Mouse (Mus musculus) lung, embryonic 16.5 days (tissue): Measurements from ENCODE around the gene 1600015I10Rik. TPM values are rescaled to one million over a fixed set of nuclear protein-coding genes. Genes with fewer than 3 reads are reported as not detected.
"Not testable (repeated sequence)": the region's sequence is repeated elsewhere in the genome, so short reads cannot be mapped to it uniquely, and the experiment has no call there.

Experiments used
- ATAC-seq: fragments of 200-750 bp; cut with Nextera tagmentation; 2 replicates; pipeline ENCODE4 v1.8.0; 2017; ENCODE audit warnings: low read depth, mild to moderate bottlenecking, moderate library complexity
- H3K27ac ChIP-seq: fragments of 300-500 bp; sonication (generic); 2 replicates; pipeline ENCODE4 v1.5.1; 2014; ENCODE audit warnings: mild to moderate bottlenecking, control low read depth, low read length
- H3K27me3 ChIP-seq: fragments of 300-500 bp; sonication (generic); 2 replicates; pipeline ENCODE4 v1.6.1; 2014; ENCODE audit warnings: low read depth, low read length, mixed read lengths; ENCODE audit not compliant: control insufficient read depth, insufficient read depth
- H3K36me3 ChIP-seq: fragments of 300-500 bp; sonication (generic); 2 replicates; pipeline ENCODE4 v1.6.1; 2014; ENCODE audit warnings: low read length; ENCODE audit not compliant: control insufficient read depth, insufficient read depth
- H3K4me1 ChIP-seq: fragments of 300-500 bp; sonication (generic); replicated peaks from 2 replicates; pipeline ENCODE4 v1.6.1; 2014; ENCODE audit warnings: low read length, mixed read lengths; ENCODE audit not compliant: control insufficient read depth, insufficient read depth
- H3K4me2 ChIP-seq: fragments of 300-500 bp; sonication (generic); 2 replicates; pipeline ENCODE4 v1.6.1; 2014; ENCODE audit warnings: low read depth, low read length, control low read depth
- H3K4me3 ChIP-seq: fragments of 300-500 bp; sonication (generic); 2 replicates; pipeline ENCODE4 v1.5.1; 2014; ENCODE audit warnings: mild to moderate bottlenecking, low read length, control low read depth
- H3K9ac ChIP-seq: fragments of 300-500 bp; sonication (generic); 2 replicates; pipeline ENCODE4 v1.6.1; 2014; ENCODE audit warnings: low read length, control low read depth
- H3K9me3 ChIP-seq: fragments of 300-500 bp; sonication (generic); 2 replicates; pipeline ENCODE4 v1.6.1; 2016; ENCODE audit warnings: low read length; ENCODE audit not compliant: control insufficient read depth
- WGBS: fragments of 180-500 bp; shearing (Covaris S2); extraction: QIAGEN DNeasy Blood & Tissue Kit; methylation state at CpG from one replicate; pipeline ENCODE4 v1.1.7; 2014; 5-methylcytosine and 5-hydroxymethylcytosine counted together
- polyA plus RNA-seq: library from polyadenylated mRNA; unstranded; fragments of >200 nt; fragmentation: Nextera tagmentation; extraction: Ambion mirVana; gene quantifications from 2 replicates; pipeline ENCODE4 v1.2.1, GENCODE M21; 2015

Gene 1600015I10Rik
- not detected in 2 replicates for polyA plus RNA-seq

DNA sequence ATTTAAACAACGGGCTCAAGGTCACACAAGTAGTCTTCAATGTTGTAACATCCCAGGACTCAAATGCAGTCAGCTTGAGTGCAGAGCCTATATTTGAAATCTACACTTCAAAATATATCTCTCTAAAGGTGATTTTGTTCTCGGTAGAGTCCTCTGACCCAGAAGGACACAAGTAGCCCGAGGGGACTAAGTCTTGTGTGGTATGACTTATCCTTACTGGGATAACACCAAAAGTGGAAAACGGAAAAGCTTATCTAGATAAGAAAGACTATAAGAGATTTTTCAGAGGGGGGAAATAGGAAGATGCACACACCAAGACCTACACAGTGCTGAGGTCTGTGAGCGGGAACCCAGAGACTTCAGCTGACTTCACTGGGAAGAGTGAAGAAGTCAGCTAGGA, at the start of gene 1600015I10Rik:
Gene 1600015I10Rik, plus strand, starts transcription at position 301 of the 400 bp plus-strand sequence.
- no peak within 1 kb of the TSS for H3K27ac ChIP-seq
- H3K27me3 ChIP-seq: no peaks in the 10 kb centered on the region
- ATAC-seq: no peak
- 82% methylated on average over 5 of the region's 5 CpGs for WGBS
- no peaks in the 10 kb centered on the region for H3K36me3 ChIP-seq
- H3K4me3 ChIP-seq: no peak within 1 kb of the TSS
- no peaks in the 10 kb centered on the region for H3K9me3 ChIP-seq
- H3K4me2 ChIP-seq: no peak within 1 kb of the TSS
- no peaks in the 10 kb centered on the region; the same call in 1 of the 2 replicates for H3K4me1 ChIP-seq
- no peak within 1 kb of the TSS for H3K9ac ChIP-seq

DNA sequence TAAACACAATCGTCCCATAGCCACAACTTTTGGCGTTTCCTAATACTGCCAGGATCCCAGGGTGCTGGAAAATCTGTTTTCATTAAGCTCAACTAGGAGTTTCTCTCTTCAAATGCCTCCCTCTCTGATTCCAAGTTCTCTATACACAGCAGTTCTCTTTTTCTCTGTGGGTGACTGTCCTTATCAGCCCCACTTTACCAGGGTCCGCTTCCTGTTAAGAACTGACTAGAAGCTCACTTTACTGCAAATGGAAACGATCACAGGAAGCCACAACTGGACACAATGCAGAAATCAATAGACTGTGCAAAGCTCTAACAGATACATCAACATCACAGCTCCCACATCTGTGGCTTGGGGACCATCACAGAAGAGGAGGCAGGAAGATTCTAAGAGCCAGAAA, 35.5 kb upstream of the 1600015I10Rik start:
- H3K9ac ChIP-seq: no peak overlapping the region
- no peak overlapping the region for H3K4me2 ChIP-seq
- no peaks in the 10 kb centered on the region for H3K27me3 ChIP-seq
- no peaks in the 10 kb centered on the region for H3K9me3 ChIP-seq
- WGBS: 53% methylated on average over 4 of the region's 4 CpGs
- ATAC-seq: no peak
- no peak overlapping the region for H3K4me3 ChIP-seq
- H3K27ac ChIP-seq: no peak overlapping the region
- H3K36me3 ChIP-seq: no peaks in the 10 kb centered on the region
- H3K4me1 ChIP-seq: no peaks in the 10 kb centered on the region

DNA sequence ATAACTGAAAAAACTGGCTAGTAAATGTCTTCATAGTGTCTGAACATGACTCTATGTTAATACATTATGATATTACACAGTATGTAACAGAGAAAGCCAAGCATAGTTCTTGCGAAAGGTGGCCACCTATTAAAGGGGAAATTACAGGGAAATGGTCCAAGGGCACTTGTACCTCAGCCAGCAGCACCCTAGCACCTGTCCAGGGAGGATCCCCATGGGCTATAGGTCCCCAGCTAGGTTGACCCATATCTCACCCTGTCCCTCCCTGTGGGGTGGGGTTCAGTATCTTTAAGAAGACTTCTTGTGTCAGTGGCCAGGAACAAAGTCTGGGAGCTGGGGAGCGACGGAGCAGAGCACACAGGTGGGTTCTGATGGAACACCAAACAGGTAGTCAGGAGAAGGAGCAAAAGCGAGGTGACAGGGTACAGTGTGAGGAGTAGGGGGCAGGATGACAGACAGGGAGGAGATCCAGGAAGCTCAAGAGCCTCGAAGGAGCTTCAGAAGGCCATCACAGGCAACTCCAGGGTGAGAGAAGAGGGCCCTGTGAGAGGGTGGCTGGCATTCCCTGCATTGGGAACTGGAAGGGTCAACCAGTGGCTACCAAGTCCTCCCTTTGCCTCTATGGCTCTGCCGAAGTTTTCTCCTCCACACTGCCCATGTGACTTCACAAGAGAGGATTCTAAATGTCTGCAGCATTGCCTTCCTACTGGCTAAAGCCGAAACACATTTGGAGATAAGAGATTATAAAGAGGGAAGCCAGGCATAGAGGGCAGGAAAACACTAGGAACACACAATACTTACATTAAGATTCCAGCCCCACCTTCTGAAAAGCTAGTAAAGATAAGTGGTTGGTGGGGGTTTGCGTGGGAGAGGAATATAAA, 34.5 kb upstream of the 1600015I10Rik start:
- H3K36me3 ChIP-seq: no peaks in the 10 kb centered on the region
- H3K4me2 ChIP-seq: no peak overlapping the region
- no peaks in the 10 kb centered on the region for H3K4me1 ChIP-seq
- H3K9ac ChIP-seq: no peak overlapping the region
- 80% methylated on average over 8 of the region's 8 CpGs for WGBS
- no peak overlapping the region for H3K4me3 ChIP-seq
- no peak overlapping the region for H3K27ac ChIP-seq
- H3K9me3 ChIP-seq: no peaks in the 10 kb centered on the region
- no peak for ATAC-seq
- H3K27me3 ChIP-seq: no peaks in the 10 kb centered on the region

DNA sequence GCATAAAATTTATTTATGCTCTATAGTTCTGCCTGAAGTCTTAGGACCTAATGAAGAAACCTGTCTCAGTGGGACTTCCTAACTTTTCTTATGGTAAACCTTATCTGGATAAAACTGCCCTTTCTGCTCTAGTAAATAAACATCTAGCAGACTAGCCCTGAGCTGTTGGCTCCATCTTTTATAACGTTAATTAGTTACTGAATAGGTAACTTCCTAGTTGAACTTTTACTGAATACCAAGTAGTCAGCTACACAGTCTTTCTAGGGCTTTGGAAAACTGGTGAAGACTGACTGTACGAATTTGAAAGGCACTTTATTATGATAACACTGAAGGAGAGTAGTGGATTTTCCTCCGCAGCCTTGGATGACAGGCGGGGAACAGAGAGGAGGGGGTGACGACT, 33.8 kb upstream of the 1600015I10Rik start:
- WGBS: 84% methylated on average over 5 of the region's 5 CpGs
- H3K4me1 ChIP-seq: no peaks in the 10 kb centered on the region
- H3K9ac ChIP-seq: no peak overlapping the region
- no peak overlapping the region for H3K4me3 ChIP-seq
- no peaks in the 10 kb centered on the region for H3K27me3 ChIP-seq
- no peak overlapping the region for H3K27ac ChIP-seq
- no peaks in the 10 kb centered on the region for H3K9me3 ChIP-seq
- H3K4me2 ChIP-seq: no peak overlapping the region
- ATAC-seq: no peak
- H3K36me3 ChIP-seq: no peaks in the 10 kb centered on the region

DNA sequence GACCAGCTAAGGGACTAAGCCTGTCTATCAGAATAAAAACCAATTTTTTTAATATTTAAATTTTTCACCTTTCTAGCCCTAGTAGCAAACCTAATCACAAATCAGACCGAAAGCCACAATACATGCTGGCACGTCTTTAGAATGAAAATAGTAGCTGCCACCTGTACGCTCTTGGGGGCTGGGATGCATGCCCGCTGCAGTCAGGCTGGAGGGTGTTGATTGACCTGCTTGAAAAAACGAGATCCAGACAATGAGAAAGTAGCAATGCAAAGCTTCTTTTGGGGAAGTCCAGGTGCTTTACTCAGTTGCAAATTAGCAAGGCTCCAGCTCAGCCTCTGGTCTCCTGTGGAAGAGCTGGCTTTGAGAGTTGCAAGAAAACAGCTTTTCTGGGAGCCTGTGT, 32.7 kb upstream of the 1600015I10Rik start:
- no peaks in the 10 kb centered on the region for H3K9me3 ChIP-seq
- H3K4me1 ChIP-seq: no peaks in the 10 kb centered on the region
- H3K36me3 ChIP-seq: no peaks in the 10 kb centered on the region
- H3K4me2 ChIP-seq: no peak overlapping the region
- 81% methylated on average over 5 of the region's 5 CpGs for WGBS
- no peak for ATAC-seq
- no peaks in the 10 kb centered on the region for H3K27me3 ChIP-seq
- no peak overlapping the region for H3K4me3 ChIP-seq
- H3K9ac ChIP-seq: no peak overlapping the region
- no peak overlapping the region for H3K27ac ChIP-seq

DNA sequence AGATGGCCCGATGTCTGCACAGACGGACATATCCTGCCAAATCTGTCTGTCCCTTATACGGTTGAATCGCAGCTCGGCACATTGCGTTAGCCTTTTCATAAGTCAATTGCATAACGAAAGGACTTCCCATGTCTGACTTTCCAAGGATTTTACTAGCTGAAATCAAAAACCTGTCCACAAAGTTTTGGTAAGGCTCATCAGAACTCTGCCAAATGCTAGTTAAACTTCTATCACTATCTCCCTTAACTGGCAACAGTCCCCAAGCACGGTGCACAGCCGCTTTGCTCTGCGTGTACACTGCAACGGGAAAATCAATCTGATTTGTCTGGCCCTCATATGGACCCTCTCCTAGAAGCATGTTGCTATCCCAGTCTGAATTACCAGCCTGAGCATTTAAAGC, 28.4 kb upstream of the 1600015I10Rik start:
- 85% methylated on average over 11 of the region's 11 CpGs for WGBS
- not testable (repeated sequence) for H3K4me2 ChIP-seq, H3K9me3 ChIP-seq, H3K4me3 ChIP-seq, H3K9ac ChIP-seq, H3K4me1 ChIP-seq, ATAC-seq, H3K27ac ChIP-seq, H3K27me3 ChIP-seq, H3K36me3 ChIP-seq

DNA sequence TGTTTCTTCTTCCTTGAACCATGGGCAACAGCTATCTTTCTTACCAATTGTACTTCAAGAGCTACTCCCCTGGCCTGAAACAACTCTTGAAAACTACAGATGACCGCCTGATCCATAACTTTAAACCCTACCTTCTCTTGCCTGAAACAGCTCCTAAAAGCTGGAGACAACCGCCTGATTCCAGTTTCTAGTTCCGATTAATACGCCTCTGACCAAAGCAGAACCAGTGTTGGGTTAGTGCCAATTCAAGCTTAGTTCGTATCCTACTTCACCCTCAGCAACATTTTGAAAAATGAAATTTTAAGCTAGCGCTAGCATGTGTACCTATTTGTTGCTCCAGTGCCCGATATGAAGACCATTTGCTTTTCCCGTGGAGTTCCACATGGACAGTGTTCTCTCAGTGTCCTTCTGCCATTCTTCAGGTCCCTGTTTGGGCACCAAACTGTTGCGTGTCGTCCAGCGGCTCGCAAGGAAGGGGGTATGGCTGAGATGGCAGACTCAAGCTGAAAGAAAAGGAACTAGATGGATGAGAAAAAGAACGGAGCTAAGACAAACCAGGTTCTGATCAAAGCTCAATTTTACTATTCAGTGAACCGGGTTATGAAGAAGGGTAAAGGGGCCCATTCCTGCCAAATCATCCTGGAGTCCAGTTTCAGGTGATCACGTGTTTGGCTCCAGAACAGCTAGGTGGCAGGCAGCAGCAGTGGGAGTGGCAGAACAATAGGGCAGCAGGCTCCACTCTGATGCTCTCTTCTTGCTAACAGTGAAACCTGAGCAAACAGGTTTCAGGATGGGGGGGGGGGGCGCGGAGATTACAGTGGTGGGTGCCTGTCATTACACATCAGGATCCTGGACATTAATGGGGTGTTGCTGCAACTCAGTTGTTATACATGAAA, 26.9 kb upstream of the 1600015I10Rik start:
- Histone ChIP-seq H3K27ac (no peak overlapping the region), H3K9me3 (no peaks in the 10 kb centered on the region), H3K36me3 (no peaks in the 10 kb centered on the region), H3K4me1 (no peaks in the 10 kb centered on the region), H3K9ac (no peak overlapping the region), H3K4me3 (no peak overlapping the region), H3K27me3 (no peaks in the 10 kb centered on the region), H3K4me2 (no peak overlapping the region)
- ATAC-seq: no peak
- 75% methylated on average over 17 of the region's 17 CpGs for WGBS

DNA sequence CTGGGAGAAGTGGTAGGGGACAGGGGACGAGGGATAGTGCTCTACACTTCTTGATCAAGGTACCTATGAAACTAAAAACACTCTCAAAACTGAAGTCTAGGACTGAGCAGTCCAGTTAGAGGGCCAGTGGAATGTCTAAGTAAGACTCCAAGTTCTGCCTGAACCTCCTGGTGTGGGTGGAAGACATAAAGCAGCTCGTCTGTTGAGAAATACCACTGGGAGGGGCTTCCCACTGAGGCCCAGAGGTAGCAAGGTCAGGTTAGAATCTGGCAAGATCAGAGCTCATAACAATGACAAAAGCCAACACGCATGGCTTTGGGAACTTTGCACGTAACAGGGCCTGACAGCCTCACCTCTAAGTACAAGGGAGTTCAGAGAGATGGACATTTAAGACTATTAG, 26.3 kb upstream of the 1600015I10Rik start:
- Histone ChIP-seq H3K36me3 (no peaks in the 10 kb centered on the region), H3K27ac (no peak overlapping the region), H3K9ac (no peak overlapping the region), H3K4me1 (no peaks in the 10 kb centered on the region), H3K4me3 (no peak overlapping the region), H3K4me2 (no peak overlapping the region), H3K27me3 (no peaks in the 10 kb centered on the region), H3K9me3 (no peaks in the 10 kb centered on the region)
- no peak for ATAC-seq
- 61% methylated on average over 4 of the region's 4 CpGs for WGBS

DNA sequence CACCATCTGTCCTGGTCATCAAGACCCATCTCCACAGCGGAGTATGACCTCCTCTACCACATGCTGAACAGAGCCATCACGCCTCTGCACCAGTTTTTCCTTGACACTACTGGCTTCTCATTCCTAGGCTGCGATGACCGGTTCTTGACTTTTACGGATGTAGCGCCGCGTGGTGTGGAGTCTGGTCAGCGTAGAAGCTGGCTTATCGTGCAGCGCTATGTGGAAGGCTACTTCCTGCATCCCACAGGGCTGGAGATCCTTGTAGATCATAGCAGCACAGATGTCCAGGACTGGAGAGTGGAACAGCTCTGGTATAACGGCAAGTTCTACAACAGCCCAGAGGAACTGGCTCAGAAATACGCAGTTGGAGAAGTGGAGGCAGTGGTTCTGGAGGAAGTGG, 24.1 kb upstream of the 1600015I10Rik start:
- no peak overlapping the region for H3K9ac ChIP-seq
- no peak overlapping the region for H3K4me3 ChIP-seq
- no peaks in the 10 kb centered on the region for H3K4me1 ChIP-seq
- no peaks in the 10 kb centered on the region for H3K36me3 ChIP-seq
- H3K9me3 ChIP-seq: no peaks in the 10 kb centered on the region
- H3K27ac ChIP-seq: no peak overlapping the region
- 90% methylated on average over 13 of the region's 13 CpGs for WGBS
- H3K27me3 ChIP-seq: no peaks in the 10 kb centered on the region
- no peak for ATAC-seq
- no peak overlapping the region for H3K4me2 ChIP-seq
